Mouse (Mus musculus): ENCODE data around the gene Vav2. TPM values are rescaled to one million over a fixed set of nuclear protein-coding genes. Genes with fewer than 3 reads are reported as not detected.

Vav2 gene
- total and polyA plus RNA-seq, 2 experiments from 2014 or later: 7.1 to 39.6 TPM

- Histone ChIP-seq H3K27me3 (ENCODE audit: insufficient read depth, low read length) (no peaks in the 10 kb centered on the region), H3K9ac (no peak overlapping the region), H3K9me3 (ENCODE audit: low read length) (no peaks in the 10 kb centered on the region), H3K4me3 (ENCODE audit: low read depth, low read length) (no peak overlapping the region), H3K27ac (ENCODE audit: low read depth, low read length) (no peak overlapping the region), H3K4me1 (ENCODE audit: insufficient read depth) (0 out of 2 replicates have a peak, but pooled peaks cover 2% of the 10 kb centered on the region), H3K36me3 (ENCODE audit: insufficient read depth) (peaks cover 8% of the 10 kb centered on the region; the same call in 1 of the 2 replicates), H3K4me2 (ENCODE audit: low read depth) (no peak overlapping the region)
- ATAC-seq (no peak), DNase-seq (no peak)
- no peak for TF ChIP-seq CTCF (IDR thresholded peaks at IDR 0.05; ENCODE audit: low read depth)
- WGBS: 97% methylated on average over 1 of the region's 1 CpGs
These were observed 39.6 kb downstream of the Vav2 start for GRCm38 (mm10) chr2:27387209-27387608.

DNA sequence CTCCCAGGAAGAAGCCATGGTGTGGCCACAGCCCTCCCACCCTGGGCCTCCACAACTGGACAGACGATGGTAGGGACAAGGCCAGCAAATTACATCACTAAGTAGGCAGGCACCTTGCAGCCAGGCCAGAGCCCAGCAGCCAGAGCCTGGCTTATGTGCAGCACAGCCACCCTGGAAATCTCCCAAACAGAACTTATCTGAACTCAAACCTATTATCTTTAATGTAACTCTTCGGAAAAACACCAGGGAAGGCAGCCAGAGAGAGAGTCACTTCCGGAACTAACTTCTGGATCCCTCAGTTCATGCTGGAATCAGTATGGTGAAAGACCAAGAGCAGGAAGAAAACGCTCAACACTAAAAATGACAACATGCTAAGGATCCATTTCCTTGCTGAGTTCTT is 45.1 kb downstream of the Vav2 start:
- H3K4me3 ChIP-seq (ENCODE audit: low read depth, low read length): no peak overlapping the region
- TF ChIP-seq CTCF (IDR thresholded peaks at IDR 0.05; ENCODE audit: low read depth): no peak
- H3K4me1 ChIP-seq (ENCODE audit: insufficient read depth): peaks cover 9% of the 10 kb centered on the region
- peaks cover 8% of the 10 kb centered on the region; the same call in 1 of the 2 replicates for H3K36me3 ChIP-seq (ENCODE audit: insufficient read depth)
- no peak overlapping the region for H3K4me2 ChIP-seq (ENCODE audit: low read depth)
- no peak overlapping the region for H3K9ac ChIP-seq
- 76% methylated on average over 4 of the region's 4 CpGs for WGBS
- H3K27me3 ChIP-seq (ENCODE audit: insufficient read depth, low read length): no peaks in the 10 kb centered on the region
- no peak overlapping the region for H3K27ac ChIP-seq (ENCODE audit: low read depth, low read length)
- ATAC-seq (no peak), DNase-seq (no peak)
- no peaks in the 10 kb centered on the region for H3K9me3 ChIP-seq (ENCODE audit: low read length)

- Histone ChIP-seq H3K27ac (ENCODE audit: low read depth, low read length) (no peak overlapping the region), H3K36me3 (ENCODE audit: insufficient read depth) (0 out of 2 replicates have a peak, but pooled peaks cover 8% of the 10 kb centered on the region), H3K27me3 (ENCODE audit: insufficient read depth, low read length) (no peaks in the 10 kb centered on the region), H3K9ac (no peak overlapping the region), H3K4me2 (ENCODE audit: low read depth) (no peak overlapping the region), H3K9me3 (ENCODE audit: low read length) (no peaks in the 10 kb centered on the region), H3K4me1 (ENCODE audit: insufficient read depth) (peaks cover 11% of the 10 kb centered on the region), H3K4me3 (ENCODE audit: low read depth, low read length) (no peak overlapping the region)
- DNase-seq: no peak
- WGBS: 85% methylated on average over 3 of the region's 3 CpGs
- no peak for ATAC-seq
- TF ChIP-seq CTCF (IDR thresholded peaks at IDR 0.05; ENCODE audit: low read depth): no peak
These were observed 45.6 kb downstream of the Vav2 start for GRCm38 (mm10) chr2:27381254-27381653.

- no peak overlapping the region for H3K4me3 ChIP-seq (ENCODE audit: low read depth, low read length)
- ATAC-seq (no peak), DNase-seq (no peak)
- no peak overlapping the region for H3K27ac ChIP-seq (ENCODE audit: low read depth, low read length)
- H3K4me2 ChIP-seq (ENCODE audit: low read depth): no peak overlapping the region
- H3K9me3 ChIP-seq (ENCODE audit: low read length): no peaks in the 10 kb centered on the region
- no peak overlapping the region for H3K9ac ChIP-seq
- peaks cover 11% of the 10 kb centered on the region for H3K4me1 ChIP-seq (ENCODE audit: insufficient read depth)
- no peaks in the 10 kb centered on the region for H3K36me3 ChIP-seq (ENCODE audit: insufficient read depth)
- 33% methylated on average over 4 of the region's 4 CpGs for WGBS
- no peak for TF ChIP-seq CTCF (IDR thresholded peaks at IDR 0.05; ENCODE audit: low read depth)
- H3K27me3 ChIP-seq (ENCODE audit: insufficient read depth, low read length): no peaks in the 10 kb centered on the region
These were observed 49.0 kb downstream of the Vav2 start for GRCm38 (mm10) chr2:27377876-27378275.

GRCm38 (mm10) chr2:27377164-27377563 is 49.7 kb downstream of the Vav2 start:
- Histone ChIP-seq H3K36me3 (ENCODE audit: insufficient read depth) (no peaks in the 10 kb centered on the region), H3K27ac (ENCODE audit: low read depth, low read length) (no peak overlapping the region), H3K4me1 (ENCODE audit: insufficient read depth) (peaks cover 11% of the 10 kb centered on the region), H3K4me2 (ENCODE audit: low read depth) (no peak overlapping the region), H3K4me3 (ENCODE audit: low read depth, low read length) (no peak overlapping the region), H3K9me3 (ENCODE audit: low read length) (no peaks in the 10 kb centered on the region), H3K27me3 (ENCODE audit: insufficient read depth, low read length) (no peaks in the 10 kb centered on the region), H3K9ac (no peak overlapping the region)
- peak; percentile 27 for DNase-seq
- WGBS: 17% methylated on average over 8 of the region's 8 CpGs
- ATAC-seq: peak; percentile 38
- no peak for TF ChIP-seq CTCF (IDR thresholded peaks at IDR 0.05; ENCODE audit: low read depth)

GRCm38 (mm10) chr2:27375141-27375540 is 51.7 kb downstream of the Vav2 start:
- ATAC-seq (no peak), DNase-seq (no peak)
- no peak overlapping the region for H3K9ac ChIP-seq
- TF ChIP-seq CTCF (IDR thresholded peaks at IDR 0.05; ENCODE audit: low read depth): no peak
- no peak overlapping the region for H3K27ac ChIP-seq (ENCODE audit: low read depth, low read length)
- H3K27me3 ChIP-seq (ENCODE audit: insufficient read depth, low read length): no peaks in the 10 kb centered on the region
- no peak overlapping the region for H3K4me2 ChIP-seq (ENCODE audit: low read depth)
- H3K4me3 ChIP-seq (ENCODE audit: low read depth, low read length): no peak overlapping the region
- H3K36me3 ChIP-seq (ENCODE audit: insufficient read depth): no peaks in the 10 kb centered on the region
- WGBS: 13% methylated on average over 3 of the region's 3 CpGs
- peaks cover 11% of the 10 kb centered on the region for H3K4me1 ChIP-seq (ENCODE audit: insufficient read depth)
- H3K9me3 ChIP-seq (ENCODE audit: low read length): no peaks in the 10 kb centered on the region

GRCm38 (mm10) chr2:27373349-27373748 is 53.5 kb downstream of the Vav2 start:
- no peaks in the 10 kb centered on the region for H3K9me3 ChIP-seq (ENCODE audit: low read length)
- no peak overlapping the region for H3K27ac ChIP-seq (ENCODE audit: low read depth, low read length)
- no peak overlapping the region for H3K4me3 ChIP-seq (ENCODE audit: low read depth, low read length)
- H3K36me3 ChIP-seq (ENCODE audit: insufficient read depth): no peaks in the 10 kb centered on the region
- no peak overlapping the region for H3K4me2 ChIP-seq (ENCODE audit: low read depth)
- no peak for TF ChIP-seq CTCF (IDR thresholded peaks at IDR 0.05; ENCODE audit: low read depth)
- H3K27me3 ChIP-seq (ENCODE audit: insufficient read depth, low read length): no peaks in the 10 kb centered on the region
- WGBS: 37% methylated on average over 12 of the region's 12 CpGs
- ATAC-seq (no peak), DNase-seq (no peak)
- H3K9ac ChIP-seq: no peak overlapping the region
- peaks cover 11% of the 10 kb centered on the region for H3K4me1 ChIP-seq (ENCODE audit: insufficient read depth)

Measured in forebrain, postnatal 0 days (tissue).